Mouse (Mus musculus) spleen, adult 18-20 months (tissue): ENCODE results near the gene Mapk13.
"Not testable (repeated sequence)": the region's sequence is repeated elsewhere in the genome, so short reads cannot be mapped to it uniquely, and the experiment has no call there.

ENCODE experiments used
- DNase-seq, 2 experiments: peaks; one replicate each; pipeline ENCODE4 v3.0.0; 2022; ENCODE audit warnings: mixed read lengths in 2 of 2

The Mapk13 gene

GRCm38 (mm10) chr17:28816326-28816725 is 47.2 kb downstream of the Mapk13 start:
- not testable (repeated sequence) for DNase-seq

GRCm38 (mm10) chr17:28816875-28817811 is 48.0 kb downstream of the Mapk13 start:
- DNase-seq, result no peak

GRCm38 (mm10) chr17:28820189-28820588 is 51.1 kb downstream of the Mapk13 start:
- no peak for DNase-seq

GRCm38 (mm10) chr17:28823004-28823745 is 54.1 kb downstream of the Mapk13 start:
- DNase-seq, result no peak

- no peak for DNase-seq
These were observed 54.7 kb downstream of the Mapk13 start for GRCm38 (mm10) chr17:28823749-28824148.

GRCm38 (mm10) chr17:28824896-28825295 is 55.8 kb downstream of the Mapk13 start:
- DNase-seq, result no peak

- no peak for DNase-seq
These were observed 56.4 kb downstream of the Mapk13 start for GRCm38 (mm10) chr17:28825359-28826041.

- DNase-seq, result no peak
These were observed 58.7 kb downstream of the Mapk13 start for GRCm38 (mm10) chr17:28827665-28828231.

GRCm38 (mm10) chr17:28829120-28829519 is 60.0 kb downstream of the Mapk13 start:
- no peak for DNase-seq
